Mouse (Mus musculus) WW6 (cell line): ENCODE measurements around the gene Ppp1r12b.

ENCODE experiments used
- DNase-seq: peaks from one replicate; pipeline ENCODE4 v3.0.0-alpha.2; 2013; ENCODE audit warnings: low read depth, low spot score

The Ppp1r12b gene

DNA sequence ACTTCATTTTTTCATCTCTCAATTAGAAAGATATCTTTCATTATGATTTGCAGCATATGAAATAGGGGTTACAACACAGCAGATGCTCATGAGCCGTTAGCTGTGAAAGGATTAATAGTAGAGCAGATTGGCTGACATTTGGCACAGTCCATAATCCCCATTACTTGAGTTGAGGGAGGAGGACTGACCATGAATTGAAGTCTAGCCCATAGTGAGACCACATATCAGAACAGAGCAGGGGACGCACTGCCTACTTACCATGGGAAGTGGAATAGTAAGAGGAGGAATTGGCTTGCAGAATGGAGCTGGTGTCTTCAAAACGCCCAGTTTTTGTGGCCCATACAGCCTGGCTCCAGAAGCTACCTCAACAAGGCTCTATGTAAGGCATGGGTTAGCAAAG, 159.2 kb downstream of the Ppp1r12b start:
- no peak for DNase-seq

GRCm38 (mm10) chr1:134796076-134796475, 159.7 kb downstream of the Ppp1r12b start:
- no peak for DNase-seq

- DNase-seq: no peak
These were observed 164.3 kb downstream of the Ppp1r12b start for GRCm38 (mm10) chr1:134791456-134791855.

- no peak for DNase-seq
These were observed 164.9 kb downstream of the Ppp1r12b start for GRCm38 (mm10) chr1:134790716-134791439.

DNA sequence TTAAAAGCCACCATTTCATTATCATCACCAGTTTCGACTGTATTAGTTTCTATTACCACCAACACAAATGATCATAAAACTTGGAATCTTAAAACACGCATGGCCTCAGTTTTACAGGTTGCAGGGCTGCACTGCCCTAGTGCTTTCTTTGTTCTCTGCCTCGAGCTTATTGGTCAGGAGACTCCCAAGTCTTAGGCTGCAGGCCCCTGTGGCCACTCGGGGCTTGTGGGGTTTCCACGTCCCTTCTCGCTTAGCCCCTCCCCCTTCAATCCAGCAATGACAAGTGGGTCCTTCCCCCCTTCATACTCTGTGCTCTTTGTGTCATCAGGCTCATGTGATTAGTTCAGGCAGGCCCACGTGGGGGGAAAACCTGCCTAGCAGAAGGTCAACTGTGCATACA, 167.6 kb downstream of the Ppp1r12b start:
- no peak for DNase-seq

DNA sequence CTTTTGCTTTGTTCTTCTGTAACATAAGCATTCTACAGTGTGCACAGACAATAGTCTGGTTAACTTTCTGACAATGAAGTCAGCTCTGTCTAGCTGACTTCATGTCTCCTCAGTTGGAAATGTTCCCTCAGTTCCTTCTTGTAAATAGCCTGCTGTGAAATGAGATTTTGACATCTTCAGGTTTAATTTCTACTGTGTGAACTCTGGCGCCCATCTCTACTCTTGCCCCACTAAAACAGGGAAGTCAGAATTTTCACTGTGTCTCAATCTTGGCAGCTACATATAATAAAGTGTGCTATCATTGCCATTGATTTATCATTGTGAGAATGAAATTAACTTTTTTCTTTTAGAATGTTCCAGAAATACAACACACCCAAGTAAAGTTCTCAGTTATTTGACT, 170.8 kb downstream of the Ppp1r12b start:
- DNase-seq: no peak

GRCm38 (mm10) chr1:134784481-134784880, 171.3 kb downstream of the Ppp1r12b start:
- no peak for DNase-seq

DNA sequence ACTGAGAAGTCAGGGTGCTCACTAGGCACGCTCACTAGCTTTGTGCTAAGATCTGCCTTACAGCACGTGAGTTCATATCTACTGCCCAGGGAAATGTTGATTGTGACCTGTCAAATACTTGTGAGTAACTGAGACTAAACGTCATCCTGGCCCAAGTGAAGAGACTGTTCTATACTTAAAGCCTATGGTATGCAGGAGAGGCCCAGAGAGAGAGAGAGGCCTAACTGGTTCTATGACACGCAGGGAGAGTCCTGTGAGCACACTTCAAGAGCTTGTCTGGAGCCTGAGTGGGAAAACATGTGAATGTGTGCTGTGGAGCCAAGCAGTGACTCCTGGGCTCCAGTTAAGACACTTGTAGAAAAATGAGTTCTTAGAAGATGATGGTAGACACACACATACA, 171.8 kb downstream of the Ppp1r12b start:
- no peak for DNase-seq

DNA sequence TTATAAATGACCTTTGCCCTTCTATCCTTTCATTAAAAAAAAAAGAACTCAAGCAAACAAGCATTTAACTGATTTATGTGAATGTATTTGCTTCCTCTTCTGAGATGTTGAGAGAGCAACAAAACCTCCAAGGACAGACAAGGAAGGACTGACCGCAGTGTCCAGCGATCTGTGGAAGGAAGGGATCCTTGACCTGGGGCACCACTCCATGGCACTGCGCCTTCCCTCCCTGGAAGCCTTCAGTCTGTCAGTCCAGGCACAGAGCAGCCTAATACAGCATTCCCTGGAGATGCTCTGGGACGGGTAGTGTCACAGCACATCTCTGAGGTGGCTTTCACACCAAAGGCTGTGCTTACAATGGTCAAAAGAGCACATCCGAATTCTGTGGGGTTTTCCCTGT, 172.9 kb downstream of the Ppp1r12b start:
- DNase-seq: no peak

DNA sequence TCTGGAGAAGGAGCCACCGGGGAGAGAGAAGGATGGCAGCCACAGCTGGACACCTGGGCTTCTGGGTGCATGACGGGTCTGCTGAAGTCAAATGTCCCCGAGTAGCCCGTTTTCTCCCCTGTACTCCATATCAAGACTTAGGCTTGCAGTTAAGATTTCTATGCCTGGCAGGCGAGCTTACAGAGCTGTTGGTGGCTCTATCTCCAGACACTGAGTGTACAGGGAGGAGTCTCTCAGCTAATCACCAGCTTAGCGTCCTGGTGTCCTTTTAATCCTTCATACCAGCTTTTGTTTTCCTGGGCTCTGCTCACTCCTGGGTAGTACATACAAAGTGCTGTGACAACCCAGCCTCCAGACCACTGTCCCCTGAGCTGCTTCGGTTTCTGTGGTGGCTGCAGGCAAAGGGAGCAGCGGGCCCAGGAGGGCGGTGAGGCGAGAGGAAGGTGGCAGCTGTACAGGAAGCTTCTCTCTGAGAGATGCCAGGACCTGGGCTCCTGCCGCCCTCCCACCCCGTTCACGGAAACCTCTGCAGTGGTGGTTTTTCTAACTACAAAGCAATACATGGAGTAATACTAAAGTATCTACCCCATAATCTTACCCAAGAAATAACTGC, 177.7 kb downstream of the Ppp1r12b start:
- no peak for DNase-seq

GRCm38 (mm10) chr1:134777201-134777885, 178.4 kb downstream of the Ppp1r12b start:
- no peak for DNase-seq

DNA sequence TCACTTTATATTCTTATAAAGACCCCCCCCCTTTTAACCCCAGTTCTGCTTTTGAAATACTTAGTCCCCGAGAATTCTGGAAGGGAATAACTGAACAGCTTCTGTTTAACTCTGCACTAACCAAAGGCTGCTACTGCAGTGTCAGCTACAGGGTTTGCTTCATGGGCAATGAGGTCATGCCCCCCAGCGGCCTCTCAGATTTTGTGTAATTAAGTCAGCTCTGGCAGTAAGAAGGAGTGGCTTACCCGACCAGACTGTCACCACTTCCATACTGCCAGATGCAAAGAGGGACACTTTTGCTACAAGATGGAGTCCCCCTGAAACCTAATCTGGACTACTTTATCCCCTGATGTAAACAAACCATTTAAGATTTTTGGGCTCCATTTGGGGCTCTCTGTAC, 180.1 kb downstream of the Ppp1r12b start:
- DNase-seq: no peak

DNA sequence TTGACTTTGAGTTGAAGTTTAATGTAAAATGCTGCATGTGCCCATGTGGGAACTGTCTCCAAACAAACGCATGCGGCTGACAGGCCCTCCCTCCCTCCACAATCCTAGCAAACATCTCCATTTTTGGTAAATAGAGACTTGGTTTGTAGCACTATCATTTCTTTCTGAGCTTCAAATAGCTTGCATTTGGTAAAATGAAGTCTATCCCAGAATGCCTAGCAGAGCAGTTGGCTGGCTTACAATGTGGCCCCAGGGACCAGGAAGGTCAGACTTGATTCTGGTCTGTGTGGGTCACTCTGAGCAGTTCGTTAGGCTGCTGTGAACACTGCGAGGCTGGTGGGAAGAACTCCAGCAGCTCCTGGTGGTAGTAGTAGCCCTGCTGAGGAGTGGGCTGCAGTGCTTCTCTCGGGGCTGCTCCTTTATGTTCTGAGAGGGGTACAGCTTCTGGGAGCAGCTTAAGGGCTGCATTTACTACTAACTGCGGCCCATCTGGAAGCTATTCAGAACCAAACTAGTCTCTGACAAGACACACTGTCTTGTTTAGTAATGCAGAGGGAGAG, 180.9 kb downstream of the Ppp1r12b start:
- no peak for DNase-seq

DNA sequence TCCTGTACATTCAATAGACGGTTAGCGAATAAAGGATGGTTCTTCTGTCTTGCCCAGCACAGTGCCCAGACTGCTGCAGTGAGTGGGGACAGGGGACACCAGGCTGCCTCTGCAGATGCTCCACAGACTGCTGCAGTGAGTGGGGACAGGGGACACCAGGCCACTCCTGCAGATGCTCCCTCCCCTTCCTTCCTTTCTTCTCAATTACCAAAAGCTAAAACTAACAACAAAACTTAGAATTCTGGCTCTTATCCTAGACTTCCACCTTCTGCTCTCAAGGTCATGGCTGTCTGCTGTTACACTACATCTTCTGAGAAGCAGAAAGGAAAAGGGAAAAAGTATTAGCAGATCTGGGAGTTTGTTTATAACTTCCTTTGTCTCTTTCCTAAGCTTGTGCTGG, 181.5 kb downstream of the Ppp1r12b start:
- no peak for DNase-seq

GRCm38 (mm10) chr1:134773256-134773655, 182.5 kb downstream of the Ppp1r12b start:
- no peak for DNase-seq

GRCm38 (mm10) chr1:134772821-134773220, 182.9 kb downstream of the Ppp1r12b start:
- DNase-seq: no peak

DNA sequence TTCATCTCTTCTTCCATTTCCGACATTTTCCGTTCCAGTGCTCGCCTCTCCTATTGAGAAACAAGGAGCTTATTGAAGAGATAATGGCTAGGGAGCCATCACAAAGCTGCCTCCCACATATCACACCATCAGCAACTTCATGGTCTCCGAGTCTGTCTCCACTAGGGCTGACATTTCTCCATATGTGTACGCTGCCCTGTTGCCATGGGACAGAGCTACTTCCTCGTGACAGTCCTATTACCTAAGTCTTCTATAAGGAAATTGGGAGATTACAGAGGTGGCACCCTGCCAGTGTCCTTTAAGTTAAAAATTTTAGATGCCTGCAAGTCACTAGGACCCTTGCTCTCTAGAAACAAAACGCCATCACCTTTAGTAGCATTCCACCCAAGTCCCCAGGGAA, 183.7 kb downstream of the Ppp1r12b start:
- DNase-seq: no peak

DNA sequence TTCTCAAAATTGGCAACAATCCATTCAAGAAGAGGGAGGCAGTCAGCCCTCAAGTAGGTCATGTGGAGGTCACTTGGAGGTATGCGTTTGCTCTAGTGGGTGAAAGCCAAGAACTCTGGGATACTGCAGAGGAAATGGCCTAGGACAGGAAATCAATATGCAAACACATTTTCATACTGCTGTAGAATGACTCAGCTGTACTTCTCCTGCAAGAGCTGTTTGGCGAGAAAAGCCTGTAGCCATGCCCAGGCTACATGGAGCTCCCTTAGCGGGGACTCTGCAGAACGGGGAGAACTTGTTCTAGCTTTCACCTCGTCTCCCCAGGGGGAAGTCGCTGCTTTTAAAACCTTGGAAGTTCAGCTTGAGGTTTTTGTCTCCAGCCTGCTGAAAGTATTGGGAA, 184.4 kb downstream of the Ppp1r12b start:
- DNase-seq: no peak

GRCm38 (mm10) chr1:134770312-134770711, 185.4 kb downstream of the Ppp1r12b start:
- no peak for DNase-seq

DNA sequence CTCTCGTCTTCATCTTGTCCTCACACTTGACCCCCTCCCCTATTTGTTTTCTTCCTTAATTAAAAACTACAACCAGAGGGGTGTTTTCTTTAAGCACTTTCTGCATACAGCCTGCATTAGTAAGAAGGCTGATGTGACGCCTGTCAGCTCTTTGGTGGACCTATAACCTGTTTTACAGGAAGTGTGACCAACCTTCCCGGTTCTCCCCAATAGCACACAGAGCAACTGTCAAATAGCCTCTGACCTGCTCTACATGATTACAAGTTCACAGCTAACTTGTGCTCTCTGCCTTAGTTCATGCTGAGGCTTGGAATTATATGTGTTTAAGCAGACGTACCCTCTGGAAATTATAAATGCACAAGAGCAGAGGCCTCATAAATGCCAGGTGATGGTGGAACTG, 189.3 kb downstream of the Ppp1r12b start:
- DNase-seq: no peak

- no peak for DNase-seq
These were observed 190.8 kb downstream of the Ppp1r12b start for GRCm38 (mm10) chr1:134764831-134765458.

GRCm38 (mm10) chr1:134763776-134764438, 191.8 kb downstream of the Ppp1r12b start:
- no peak for DNase-seq
